Mouse (Mus musculus) intestine, embryonic 15.5 days (tissue): ENCODE results near the gene Ldhb. TPM values are rescaled to one million over a fixed set of nuclear protein-coding genes. Genes with fewer than 3 reads are reported as not detected.
"Not testable (repeated sequence)": the region's sequence is repeated elsewhere in the genome, so short reads cannot be mapped to it uniquely, and the experiment has no call there.

ENCODE experiments used
- ATAC-seq: fragments of 200-750 bp; cut with Nextera tagmentation; 2 replicates; pipeline ENCODE4 v1.8.0; 2017; ENCODE audit warnings: moderate TSS enrichment, moderate library complexity
- H3K27ac ChIP-seq: fragments of 300-500 bp; sonication (generic); 2 replicates; pipeline ENCODE4 v1.5.1; 2015; ENCODE audit warnings: mild to moderate bottlenecking, inconsistent platforms
- H3K27me3 ChIP-seq: fragments of 300-500 bp; sonication (generic); replicated peaks from 2 replicates; pipeline ENCODE4 v1.6.1; 2015; ENCODE audit warnings: inconsistent platforms
- H3K36me3 ChIP-seq: fragments of 300-500 bp; sonication (generic); 2 replicates; pipeline ENCODE4 v1.6.1; 2015; ENCODE audit warnings: inconsistent platforms
- H3K4me1 ChIP-seq: fragments of 300-500 bp; sonication (generic); replicated peaks from 2 replicates; pipeline ENCODE4 v1.6.1; 2015; ENCODE audit warnings: inconsistent platforms
- H3K4me2 ChIP-seq: fragments of 300-500 bp; sonication (generic); replicated peaks from 2 replicates; pipeline ENCODE4 v1.6.1; 2015; ENCODE audit warnings: mild to moderate bottlenecking, inconsistent platforms
- H3K4me3 ChIP-seq: fragments of 300-500 bp; sonication (generic); replicated peaks from 2 replicates; pipeline ENCODE4 v1.5.1; 2015; ENCODE audit warnings: inconsistent platforms
- H3K9ac ChIP-seq: fragments of 300-500 bp; sonication (generic); 2 replicates; pipeline ENCODE4 v1.6.1; 2015; ENCODE audit warnings: inconsistent platforms
- H3K9me3 ChIP-seq: fragments of 300-500 bp; sonication (generic); 2 replicates; pipeline ENCODE4 v1.6.1; 2016; ENCODE audit warnings: inconsistent platforms
- WGBS: fragments of 180-500 bp; shearing (Covaris S2); methylation state at CpG from one replicate; pipeline ENCODE4 v1.1.7; 2015; 5-methylcytosine and 5-hydroxymethylcytosine counted together
- polyA plus RNA-seq: library from polyadenylated mRNA; unstranded; fragments of >200 nt; fragmentation: Nextera tagmentation; extraction: Ambion mirVana; gene quantifications from 2 replicates; pipeline ENCODE4 v1.2.1, GENCODE M21; 2015

The Ldhb gene
- polyA plus RNA-seq, 1 experiment from 2014 or later = 100 TPM

- 0 out of 2 replicates have a peak, but pooled peaks cover 3% of the 10 kb centered on the region for H3K4me1 ChIP-seq
- no peaks in the 10 kb centered on the region for H3K9me3 ChIP-seq
- no peak overlapping the region for H3K4me2 ChIP-seq
- no peak overlapping the region for H3K9ac ChIP-seq
- H3K4me3 ChIP-seq = no peak overlapping the region
- H3K36me3 ChIP-seq = no peaks in the 10 kb centered on the region
- ATAC-seq = no peak
- WGBS = 73% methylated on average over 5 of the region's 5 CpGs
- no peaks in the 10 kb centered on the region for H3K27me3 ChIP-seq
- no peak overlapping the region for H3K27ac ChIP-seq
Measured at GRCm38 (mm10) chr6:142533412-142533811, 25.7 kb upstream of the Ldhb start.

- Histone ChIP-seq H3K4me1 (0 out of 2 replicates have a peak, but pooled peaks cover 6% of the 10 kb centered on the region), H3K9me3 (no peaks in the 10 kb centered on the region), H3K27ac (no peak overlapping the region), H3K36me3 (no peaks in the 10 kb centered on the region), H3K4me3 (no peak overlapping the region), H3K4me2 (no peak overlapping the region), H3K9ac (no peak overlapping the region), H3K27me3 (no peaks in the 10 kb centered on the region)
- ATAC-seq = no peak
- 84% methylated on average over 2 of the region's 2 CpGs for WGBS
Measured at GRCm38 (mm10) chr6:142532686-142533085, 24.9 kb upstream of the Ldhb start.

GRCm38 (mm10) chr6:142532141-142532540 lies 24.4 kb upstream of the Ldhb start:
- Histone ChIP-seq H3K4me1 (0 out of 2 replicates have a peak, but pooled peaks cover 8% of the 10 kb centered on the region), H3K27ac (no peak overlapping the region), H3K4me3 (no peak overlapping the region), H3K9me3 (no peaks in the 10 kb centered on the region), H3K4me2 (no peak overlapping the region), H3K27me3 (no peaks in the 10 kb centered on the region), H3K36me3 (no peaks in the 10 kb centered on the region), H3K9ac (no peak overlapping the region)
- 85% methylated on average over 17 of the region's 17 CpGs for WGBS
- ATAC-seq = no peak

- Histone ChIP-seq H3K9me3 (no peaks in the 10 kb centered on the region), H3K36me3 (no peaks in the 10 kb centered on the region), H3K27me3 (no peaks in the 10 kb centered on the region), H3K4me3 (no peak overlapping the region), H3K4me2 (no peak overlapping the region), H3K4me1 (0 out of 2 replicates have a peak, but pooled peaks cover 9% of the 10 kb centered on the region), H3K27ac (0 out of 2 replicates have a peak overlapping the region, but pooled peaks have one; percentile 1), H3K9ac (no peak overlapping the region)
- peak; percentile 63; the same call in 1 of the 2 replicates for ATAC-seq
- WGBS = 54% methylated on average over 5 of the region's 5 CpGs
Measured at GRCm38 (mm10) chr6:142530378-142530777, 22.6 kb upstream of the Ldhb start.

- H3K27ac ChIP-seq = 0 out of 2 replicates have a peak overlapping the region, but pooled peaks have one; percentile 1
Measured at GRCm38 (mm10) chr6:142529680-142530079, 21.9 kb upstream of the Ldhb start.

GRCm38 (mm10) chr6:142527931-142528562 lies 20.3 kb upstream of the Ldhb start:
- 37% methylated on average over 1 of the region's 1 CpGs for WGBS
- no peak overlapping the region for H3K4me3 ChIP-seq
- 0 out of 2 replicates have a peak, but pooled peaks cover 10% of the 10 kb centered on the region for H3K4me1 ChIP-seq
- H3K9ac ChIP-seq = no peak overlapping the region
- no peaks in the 10 kb centered on the region for H3K27me3 ChIP-seq
- no peaks in the 10 kb centered on the region for H3K36me3 ChIP-seq
- H3K4me2 ChIP-seq = no peak overlapping the region
- ATAC-seq = no peak
- no peaks in the 10 kb centered on the region for H3K9me3 ChIP-seq
- H3K27ac ChIP-seq = 0 out of 2 replicates have a peak overlapping the region, but pooled peaks have one; percentile 1

More at GRCm38 (mm10) chr6:142529680-142530079, 21.9 kb upstream of the Ldhb start:
- WGBS = 83% methylated on average over 8 of the region's 8 CpGs
- no peak overlapping the region for H3K4me3 ChIP-seq
- H3K4me1 ChIP-seq = 0 out of 2 replicates have a peak, but pooled peaks cover 10% of the 10 kb centered on the region
- no peaks in the 10 kb centered on the region for H3K36me3 ChIP-seq
- ATAC-seq = no peak
- no peak overlapping the region for H3K9ac ChIP-seq
- H3K4me2 ChIP-seq = no peak overlapping the region
- no peaks in the 10 kb centered on the region for H3K9me3 ChIP-seq
- H3K27me3 ChIP-seq = no peaks in the 10 kb centered on the region

- no peaks in the 10 kb centered on the region for H3K27me3 ChIP-seq
- no peaks in the 10 kb centered on the region for H3K9me3 ChIP-seq
- H3K4me3 ChIP-seq = no peak overlapping the region
- H3K4me1 ChIP-seq = 0 out of 2 replicates have a peak, but pooled peaks cover 10% of the 10 kb centered on the region
- ATAC-seq = peak; percentile 84
- H3K36me3 ChIP-seq = no peaks in the 10 kb centered on the region
- no peak overlapping the region for H3K9ac ChIP-seq
- H3K27ac ChIP-seq = no peak overlapping the region
- WGBS = 8% methylated on average over 4 of the region's 4 CpGs
- H3K4me2 ChIP-seq = no peak overlapping the region
Measured at GRCm38 (mm10) chr6:142524635-142525308, 17.0 kb upstream of the Ldhb start.

GRCm38 (mm10) chr6:142521591-142522110 lies 13.9 kb upstream of the Ldhb start:
- no peak overlapping the region for H3K9ac ChIP-seq
- no peaks in the 10 kb centered on the region for H3K36me3 ChIP-seq
- no peaks in the 10 kb centered on the region for H3K27me3 ChIP-seq
- no peak overlapping the region for H3K27ac ChIP-seq
- no peak for ATAC-seq
- no peak overlapping the region for H3K4me2 ChIP-seq
- H3K9me3 ChIP-seq = no peaks in the 10 kb centered on the region
- 0 out of 2 replicates have a peak, but pooled peaks cover 2% of the 10 kb centered on the region for H3K4me1 ChIP-seq
- 82% methylated on average over 12 of the region's 12 CpGs for WGBS
- H3K4me3 ChIP-seq = no peak overlapping the region

- Histone ChIP-seq H3K27me3 (no peaks in the 10 kb centered on the region), H3K4me3 (no peak overlapping the region), H3K4me2 (no peak overlapping the region), H3K27ac (no peak overlapping the region), H3K9me3 (no peaks in the 10 kb centered on the region), H3K4me1 (0 out of 2 replicates have a peak, but pooled peaks cover 2% of the 10 kb centered on the region), H3K9ac (no peak overlapping the region; the same call in 1 of the 2 replicates), H3K36me3 (no peaks in the 10 kb centered on the region)
- 14% methylated on average over 6 of the region's 6 CpGs for WGBS
- peak; percentile 40; the same call in 1 of the 2 replicates for ATAC-seq
Measured at GRCm38 (mm10) chr6:142519110-142519509, 11.4 kb upstream of the Ldhb start.

GRCm38 (mm10) chr6:142515379-142515778 lies 7.6 kb upstream of the Ldhb start:
- 78% methylated on average over 9 of the region's 9 CpGs for WGBS
- H3K27me3 ChIP-seq, H3K4me3 ChIP-seq, H3K36me3 ChIP-seq, ATAC-seq, H3K27ac ChIP-seq, H3K9me3 ChIP-seq, H3K4me2 ChIP-seq, H3K4me1 ChIP-seq, H3K9ac ChIP-seq: not testable (repeated sequence)

GRCm38 (mm10) chr6:142514912-142515311 lies 7.2 kb upstream of the Ldhb start:
- H3K4me3 ChIP-seq = no peak overlapping the region
- 0 out of 2 replicates have a peak, but pooled peaks cover 2% of the 10 kb centered on the region for H3K4me1 ChIP-seq
- WGBS = 5% methylated on average over 10 of the region's 10 CpGs
- no peak overlapping the region for H3K9ac ChIP-seq
- no peak for ATAC-seq
- H3K9me3 ChIP-seq = no peaks in the 10 kb centered on the region
- H3K27ac ChIP-seq = no peak overlapping the region
- H3K36me3 ChIP-seq = no peaks in the 10 kb centered on the region
- H3K27me3 ChIP-seq = peaks cover 3% of the 10 kb centered on the region; the same call in 1 of the 2 replicates
- H3K4me2 ChIP-seq = no peak overlapping the region

- Histone ChIP-seq H3K9ac (no peak overlapping the region), H3K4me3 (no peak overlapping the region), H3K9me3 (no peaks in the 10 kb centered on the region), H3K4me1 (0 out of 2 replicates have a peak, but pooled peaks cover 2% of the 10 kb centered on the region), H3K4me2 (no peak overlapping the region), H3K27ac (no peak overlapping the region), H3K27me3 (peaks cover 3% of the 10 kb centered on the region; the same call in 1 of the 2 replicates), H3K36me3 (no peaks in the 10 kb centered on the region)
- no peak for ATAC-seq
- WGBS = 36% methylated on average over 3 of the region's 3 CpGs
Measured at GRCm38 (mm10) chr6:142512902-142513301, 5.1 kb upstream of the Ldhb start.
